Mouse (Mus musculus): ENCODE measurements around the gene Inka1. TPM values are rescaled to one million over a fixed set of nuclear protein-coding genes. Genes with fewer than 3 reads are reported as not detected.

Inka1 gene
- polyA plus RNA-seq, 1 experiment from 2014 or later, result 90.4 TPM

GRCm38 (mm10) chr9:107950460-107951355, 35.0 kb downstream of the Inka1 start:
- H3K27ac ChIP-seq (replicated peaks), result peak overlapping the region; percentile 82
- H3K9me3 ChIP-seq (replicated peaks), result no peaks in the 10 kb centered on the region
- peak; percentile 90 for ATAC-seq (ENCODE audit: insufficient number of reproducible peaks, low FRiP score, low TSS enrichment, low read depth)
- peak overlapping the region; percentile 43 for H3K9ac ChIP-seq
- H3K4me1 ChIP-seq, result peaks cover 20% of the 10 kb centered on the region
- whole genome bisulfite sequencing, result 12% methylated on average over 45 of the region's 45 CpGs
- peak overlapping the region; percentile 81 for H3K4me2 ChIP-seq (replicated peaks)
- H3K36me3 ChIP-seq, result no peaks in the 10 kb centered on the region
- H3K27me3 ChIP-seq, result no peaks in the 10 kb centered on the region
- H3K4me3 ChIP-seq (replicated peaks), result peak overlapping the region; percentile 69

GRCm38 (mm10) chr9:107949922-107950235, 35.8 kb downstream of the Inka1 start, which contains the start of gene Traip:
Gene Traip (plus strand): TSS chr9:107950136.
- H3K27ac ChIP-seq (replicated peaks), result peak within 1 kb of the TSS; percentile 82
- no peak for ATAC-seq (ENCODE audit: insufficient number of reproducible peaks, low FRiP score, low TSS enrichment, low read depth)

GRCm38 (mm10) chr9:107949184-107949921, 36.3 kb downstream of the Inka1 start:
- Histone ChIP-seq H3K4me1 (peaks cover 20% of the 10 kb centered on the region), H3K27ac (replicated peaks) (no peak overlapping the region), H3K4me2 (replicated peaks) (no peak overlapping the region), H3K36me3 (no peaks in the 10 kb centered on the region), H3K9ac (no peak overlapping the region), H3K4me3 (replicated peaks) (no peak overlapping the region), H3K27me3 (no peaks in the 10 kb centered on the region), H3K9me3 (replicated peaks) (no peaks in the 10 kb centered on the region)
- WGBS, result 77% methylated on average over 13 of the region's 13 CpGs
- ATAC-seq (ENCODE audit: insufficient number of reproducible peaks, low FRiP score, low TSS enrichment, low read depth), result no peak

More at GRCm38 (mm10) chr9:107949922-107950235, 35.8 kb downstream of the Inka1 start, which contains the start of gene Traip:
- Histone ChIP-seq H3K27me3 (no peaks in the 10 kb centered on the region), H3K4me2 (replicated peaks) (peak within 1 kb of the TSS; percentile 81), H3K36me3 (no peaks in the 10 kb centered on the region), H3K4me3 (replicated peaks) (peak within 1 kb of the TSS; percentile 69), H3K9me3 (replicated peaks) (no peaks in the 10 kb centered on the region), H3K9ac (peak within 1 kb of the TSS; percentile 43), H3K4me1 (peaks cover 20% of the 10 kb centered on the region)
- WGBS, result 82% methylated on average over 10 of the region's 10 CpGs

- no peak for ATAC-seq (ENCODE audit: insufficient number of reproducible peaks, low FRiP score, low TSS enrichment, low read depth)
- no peak overlapping the region for H3K4me3 ChIP-seq (replicated peaks)
- H3K4me1 ChIP-seq, result peaks cover 27% of the 10 kb centered on the region
- WGBS, result 85% methylated on average over 31 of the region's 31 CpGs
- H3K9ac ChIP-seq, result no peak overlapping the region
- H3K9me3 ChIP-seq (replicated peaks), result no peaks in the 10 kb centered on the region
- no peak overlapping the region for H3K27ac ChIP-seq (replicated peaks)
- H3K27me3 ChIP-seq, result no peaks in the 10 kb centered on the region
- H3K36me3 ChIP-seq, result no peaks in the 10 kb centered on the region
- no peak overlapping the region for H3K4me2 ChIP-seq (replicated peaks)
Observed at GRCm38 (mm10) chr9:107947241-107948194, 38.2 kb downstream of the Inka1 start.

GRCm38 (mm10) chr9:107936831-107937230, 48.8 kb downstream of the Inka1 start:
- Histone ChIP-seq H3K4me1 (peaks cover 17% of the 10 kb centered on the region), H3K4me2 (replicated peaks) (peak overlapping the region; percentile 89), H3K4me3 (replicated peaks) (peak overlapping the region; percentile 47), H3K27ac (replicated peaks) (no peak overlapping the region), H3K9me3 (replicated peaks) (no peaks in the 10 kb centered on the region), H3K27me3 (peaks cover 14% of the 10 kb centered on the region; the same call in 1 of the 2 replicates), H3K9ac (no peak overlapping the region), H3K36me3 (no peaks in the 10 kb centered on the region)
- 13% methylated on average over 3 of the region's 3 CpGs for WGBS
- ATAC-seq (ENCODE audit: insufficient number of reproducible peaks, low FRiP score, low TSS enrichment, low read depth), result no peak

GRCm38 (mm10) chr9:107936215-107936822, 49.4 kb downstream of the Inka1 start:
- Histone ChIP-seq H3K27me3 (peaks cover 14% of the 10 kb centered on the region; the same call in 1 of the 2 replicates), H3K36me3 (no peaks in the 10 kb centered on the region), H3K4me3 (replicated peaks) (peak overlapping the region; percentile 47), H3K4me2 (replicated peaks) (peak overlapping the region; percentile 89), H3K9me3 (replicated peaks) (no peaks in the 10 kb centered on the region), H3K4me1 (peaks cover 17% of the 10 kb centered on the region), H3K27ac (replicated peaks) (no peak overlapping the region), H3K9ac (peak overlapping the region; percentile 26; the same call in 1 of the 2 replicates)
- ATAC-seq (ENCODE audit: insufficient number of reproducible peaks, low FRiP score, low TSS enrichment, low read depth), result peak; percentile 51
- WGBS, result 2% methylated on average over 29 of the region's 29 CpGs

- Histone ChIP-seq H3K4me2 (replicated peaks) (peak overlapping the region; percentile 89), H3K4me1 (peaks cover 17% of the 10 kb centered on the region), H3K36me3 (no peaks in the 10 kb centered on the region), H3K9ac (peak overlapping the region; percentile 26; the same call in 1 of the 2 replicates), H3K4me3 (replicated peaks) (peak overlapping the region; percentile 47), H3K27ac (replicated peaks) (no peak overlapping the region), H3K9me3 (replicated peaks) (no peaks in the 10 kb centered on the region), H3K27me3 (peaks cover 14% of the 10 kb centered on the region; the same call in 1 of the 2 replicates)
- 0 out of 2 replicates have a peak, but pooled peaks have one; percentile 4 for ATAC-seq (ENCODE audit: insufficient number of reproducible peaks, low FRiP score, low TSS enrichment, low read depth)
- under 1% methylated on average over 41 of the region's 41 CpGs for WGBS
Observed at GRCm38 (mm10) chr9:107935790-107936214, 49.9 kb downstream of the Inka1 start.

GRCm38 (mm10) chr9:107935374-107935773, 50.3 kb downstream of the Inka1 start, which contains the start of gene Camkv:
Gene Camkv (plus strand): TSS chr9:107935674.
- Histone ChIP-seq H3K27me3 (peaks cover 14% of the 10 kb centered on the region; the same call in 1 of the 2 replicates), H3K27ac (replicated peaks) (no peak within 1 kb of the TSS), H3K4me1 (peaks cover 17% of the 10 kb centered on the region), H3K9me3 (replicated peaks) (no peaks in the 10 kb centered on the region), H3K9ac (peak within 1 kb of the TSS; percentile 26; the same call in 1 of the 2 replicates), H3K4me2 (replicated peaks) (peak within 1 kb of the TSS; percentile 89), H3K4me3 (replicated peaks) (peak within 1 kb of the TSS; percentile 47), H3K36me3 (no peaks in the 10 kb centered on the region)
- WGBS, result 5% methylated on average over 3 of the region's 3 CpGs
- ATAC-seq (ENCODE audit: insufficient number of reproducible peaks, low FRiP score, low TSS enrichment, low read depth), result no peak
